Mouse (Mus musculus) olfactory bulb, adult 2 months (tissue): ENCODE measurements around the gene Trp53rkb.

ENCODE experiments used
- CTCF ChIP-seq: fragments of 200-500 bp; IDR thresholded peaks from 2 replicates; pipeline ENCODE4 v1.5.1; 2012; ENCODE audit warnings: low read depth, mild to moderate bottlenecking, low read length, moderate library complexity; ENCODE audit not compliant: insufficient read depth
- POLR2A ChIP-seq: fragments of 200-500 bp; IDR thresholded peaks from 2 replicates; pipeline ENCODE4 v1.6.1; 2012; ENCODE audit warnings: mild to moderate bottlenecking, low read depth, low read length, moderate library complexity; ENCODE audit not compliant: insufficient read depth

GRCm38 (mm10) chr2:166744433-166744832, 47.9 kb upstream of the Trp53rkb start:
- no peak for TF ChIP-seq POLR2A
- no peak for TF ChIP-seq CTCF
